Mouse (Mus musculus) ES-Bruce4 (cell line): Measurements from ENCODE around the gene 2510002D24Rik.

ENCODE experiments used
- CTCF ChIP-seq: IDR thresholded peaks from one replicate; pipeline ENCODE4 v1.8.1; 2011; ENCODE audit warnings: low read depth, low read length
- POLR2A ChIP-seq: IDR thresholded peaks from one replicate; pipeline ENCODE4 v1.8.1; 2011; ENCODE audit warnings: low read length; ENCODE audit not compliant: insufficient read depth

DNA sequence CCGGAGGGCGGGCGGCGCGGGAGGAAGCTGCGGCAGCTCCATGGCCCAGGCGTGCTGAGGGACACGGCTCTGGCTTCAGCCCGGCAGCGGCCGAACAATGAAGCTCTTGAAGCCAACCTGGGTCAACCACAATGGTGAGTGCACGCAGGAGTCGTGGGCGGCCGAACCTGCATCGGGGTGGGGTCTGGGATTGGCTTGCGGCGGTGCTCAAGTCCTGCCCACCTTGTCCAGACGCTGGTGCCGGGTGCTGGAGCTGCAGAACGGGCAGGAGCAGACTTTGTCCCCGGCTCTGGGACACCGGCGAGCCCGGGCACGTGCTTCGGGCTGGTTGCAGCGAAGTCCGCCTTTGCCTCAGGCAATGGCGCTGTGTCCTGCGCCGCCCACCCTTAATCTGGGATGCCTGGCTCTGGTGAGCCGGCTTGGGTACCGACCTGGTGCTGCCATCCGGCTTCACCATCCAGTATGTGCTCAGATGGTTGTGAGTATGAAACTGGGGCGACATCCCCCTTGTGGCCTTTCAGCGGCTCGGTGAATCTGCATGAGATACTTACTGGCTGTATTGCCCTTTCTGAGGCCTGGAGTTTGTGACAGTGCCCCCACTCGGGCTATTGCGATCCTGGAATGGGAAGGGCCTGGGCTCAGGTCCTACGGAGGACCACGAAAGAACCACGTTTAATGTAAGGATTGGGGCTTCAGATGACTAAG, 41.2 kb downstream of the 2510002D24Rik start:
- TF ChIP-seq CTCF (peak; percentile 23), POLR2A (no peak)
